Mouse (Mus musculus) neutrophil, adult 65 days (primary cell): ENCODE measurements around the gene Ensa. TPM values are rescaled to one million over a fixed set of nuclear protein-coding genes. Genes with fewer than 3 reads are reported as not detected.

Experiments used
- total RNA-seq: library from RNA; stranded (reverse); gene quantifications from 2 replicates; pipeline ENCODE4 v1.2.4, GENCODE M21; 2023

Gene Ensa
- total RNA-seq = 78.0 and 82.9 TPM in 2 replicates

DNA sequence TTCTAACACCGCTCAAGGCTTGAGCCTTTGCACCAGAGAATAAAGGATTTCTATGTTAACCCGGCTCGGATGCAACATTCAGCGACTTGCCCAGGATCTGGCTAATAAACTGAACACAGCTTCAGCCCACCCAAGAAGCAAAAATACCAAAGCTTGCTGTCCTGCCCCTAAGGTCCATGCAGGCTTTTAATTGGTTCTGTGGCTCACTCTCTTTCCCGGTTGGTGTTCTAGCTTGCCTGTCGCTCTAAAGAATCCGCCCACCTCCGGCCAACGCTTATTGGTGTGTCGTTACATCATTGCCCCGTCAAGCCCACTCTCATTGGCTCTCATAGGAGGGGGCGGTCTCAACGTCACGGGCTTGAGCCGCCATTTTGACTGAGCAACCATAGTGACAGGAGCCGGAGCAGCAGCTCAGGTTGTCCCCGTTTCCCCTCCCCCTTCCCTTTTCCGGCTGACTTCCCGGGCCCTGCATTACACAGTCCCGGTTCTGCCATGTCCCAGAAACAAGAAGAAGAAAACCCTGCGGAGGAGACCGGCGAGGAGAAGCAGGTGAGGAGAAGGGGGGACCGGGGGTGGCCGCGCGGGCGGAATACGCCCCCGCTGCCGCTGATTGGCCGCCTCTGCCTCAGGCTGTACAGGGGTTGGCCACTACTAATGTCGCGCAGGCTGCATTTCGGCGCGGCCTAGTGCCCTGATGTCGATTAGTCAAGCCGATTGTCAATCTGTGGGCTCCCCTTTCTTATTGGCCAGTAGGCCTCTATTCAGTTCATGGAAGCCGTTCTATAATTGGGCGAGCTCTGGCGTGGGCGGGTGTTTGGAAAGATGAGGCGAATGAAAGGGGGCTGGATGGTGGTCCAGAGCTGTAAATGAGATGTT, at the start of gene Ensa:
Gene Ensa, plus strand, starts transcription at position 366 of the 876 bp plus-strand sequence.

DNA sequence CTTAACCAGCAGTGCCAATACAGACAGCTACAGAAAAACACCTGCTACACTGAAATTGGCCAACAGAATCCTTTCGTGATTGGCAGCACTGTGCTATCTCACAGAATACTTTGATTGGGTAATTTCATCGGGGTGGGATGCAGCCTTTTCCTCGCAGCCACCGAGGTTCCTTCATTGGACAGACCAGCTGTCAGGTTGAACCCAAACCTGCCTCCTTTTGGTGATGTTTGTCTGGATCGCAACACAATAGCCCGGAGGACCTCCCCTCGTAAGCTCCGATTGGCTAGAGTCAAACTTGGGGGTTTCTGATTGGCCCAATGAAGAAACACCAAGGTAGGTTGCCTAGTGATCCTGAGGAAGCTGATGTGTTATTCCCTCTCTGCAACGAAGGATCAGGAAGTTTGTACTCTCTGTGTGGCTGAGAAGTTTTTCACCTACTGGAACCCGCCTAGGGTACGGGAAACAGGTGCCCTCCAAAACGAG, 36.1 kb upstream of the Ensa start, which contains the start of gene Golph3l:
Gene Golph3l, plus strand, starts transcription at position 331 of the 483 bp plus-strand sequence.

DNA sequence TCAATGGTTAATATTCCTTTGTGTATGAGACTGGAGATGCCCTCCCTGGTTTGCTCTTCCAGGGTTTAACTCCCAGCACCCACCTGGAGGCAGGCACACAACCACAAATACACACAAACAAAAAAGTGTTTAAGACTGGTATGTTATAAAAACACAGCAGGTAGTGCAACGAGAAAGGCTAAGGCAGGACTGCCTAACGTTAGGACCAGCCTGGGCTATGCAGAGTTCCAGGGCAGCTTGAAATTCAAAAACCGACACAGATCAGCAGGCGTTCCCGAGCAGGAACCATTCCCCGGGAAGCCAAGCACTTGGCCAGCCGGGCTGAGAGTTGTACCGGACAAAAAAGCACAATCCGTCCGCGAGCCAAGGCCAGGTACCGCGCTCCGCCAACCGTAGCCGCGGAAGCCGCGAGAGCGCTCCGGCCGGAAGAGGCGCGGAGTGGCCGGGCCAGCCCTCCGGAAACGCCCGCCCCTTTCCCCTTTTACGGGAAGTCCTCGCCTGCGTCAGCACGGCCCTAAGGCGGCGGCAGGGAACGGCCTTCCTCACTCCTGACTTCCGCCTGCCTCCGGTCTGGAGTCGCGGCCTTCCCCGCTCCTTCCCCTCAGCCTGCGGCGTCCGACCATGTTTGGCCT, 33.6 kb downstream of the Ensa start, which contains the start of gene Mcl1:
Gene Mcl1, plus strand, starts transcription at position 553 of the 632 bp plus-strand sequence.

Other genes starting within 250 kb of the Ensa start
- not detected in 2 replicates for gene 4930558C23Rik, start 222.2 kb upstream of the Ensa start, total RNA-seq
- 61.9 and 86.8 TPM in 2 replicates for gene Arnt, start 190.6 kb upstream of the Ensa start, total RNA-seq
- 0.41 and 1.2 TPM in 2 replicates for gene Ctsk, start 125.7 kb upstream of the Ensa start, total RNA-seq
- gene Ctss, start 98.2 kb upstream of the Ensa start, total RNA-seq = 118 and 145 TPM in 2 replicates
- not detected in 2 replicates for gene Hormad1, start 65.3 kb upstream of the Ensa start, total RNA-seq
- gene Golph3l, start 36.1 kb upstream of the Ensa start, total RNA-seq = 16.3 and 16.9 TPM in 2 replicates
- gene Mcl1, start 33.8 kb downstream of the Ensa start, total RNA-seq = 918 and 970 TPM in 2 replicates
- gene Adamtsl4, start 62.9 kb downstream of the Ensa start, total RNA-seq = 3.2 and 4.3 TPM in 2 replicates
- gene Ecm1, start 114.6 kb downstream of the Ensa start, total RNA-seq = 4.5 and 6.1 TPM in 2 replicates
- 12.0 and 15.1 TPM in 2 replicates for gene Tars2, start 135.2 kb downstream of the Ensa start, total RNA-seq
- gene Rprd2, start 193.9 kb downstream of the Ensa start, total RNA-seq = 48.2 and 51.7 TPM in 2 replicates
- gene Prpf3, start 230.9 kb downstream of the Ensa start, total RNA-seq = 36.7 and 41.4 TPM in 2 replicates
- gene Mrps21, start 246.5 kb downstream of the Ensa start, total RNA-seq = 108 and 114 TPM in 2 replicates